Mouse (Mus musculus) CD4-positive, CD25-positive, alpha-beta regulatory T cell, adult 4 months (primary cell): ENCODE results near the gene Cadm1. TPM values are rescaled to one million over a fixed set of nuclear protein-coding genes. Genes with fewer than 3 reads are reported as not detected.

Experiments
- ATAC-seq: one replicate; pipeline ENCODE4 v1.8.0; 2017
- polyA plus RNA-seq, 2 experiments: library from polyadenylated mRNA; unstranded; fragments of 100-300 nt; shearing (Covaris generic); gene quantifications; one replicate each; pipeline ENCODE4 v1.2.1; 2017

The Cadm1 gene
- polyA plus RNA-seq, 2 experiments from 2014 or later = 0.34 to 0.50 TPM

DNA sequence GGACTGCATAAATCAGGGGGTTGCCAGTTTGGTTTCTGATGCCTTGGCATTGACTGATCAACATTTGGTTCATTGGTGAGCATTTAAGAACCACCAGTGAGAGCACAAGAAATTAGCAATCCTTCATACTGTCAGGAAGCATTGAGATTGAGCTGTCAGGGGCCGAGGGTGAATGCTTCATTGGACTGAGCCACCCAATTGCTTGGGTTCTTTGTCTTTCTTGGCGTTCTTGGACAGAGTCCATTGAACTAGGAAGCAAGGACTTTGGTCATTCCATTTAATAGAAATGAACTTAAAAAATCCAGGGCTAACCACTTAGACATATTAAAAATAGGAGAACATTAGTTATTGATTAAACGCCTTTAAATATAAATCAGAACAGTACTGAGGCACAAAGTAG lies 214.9 kb downstream of the Cadm1 start:
- no peak for ATAC-seq

DNA sequence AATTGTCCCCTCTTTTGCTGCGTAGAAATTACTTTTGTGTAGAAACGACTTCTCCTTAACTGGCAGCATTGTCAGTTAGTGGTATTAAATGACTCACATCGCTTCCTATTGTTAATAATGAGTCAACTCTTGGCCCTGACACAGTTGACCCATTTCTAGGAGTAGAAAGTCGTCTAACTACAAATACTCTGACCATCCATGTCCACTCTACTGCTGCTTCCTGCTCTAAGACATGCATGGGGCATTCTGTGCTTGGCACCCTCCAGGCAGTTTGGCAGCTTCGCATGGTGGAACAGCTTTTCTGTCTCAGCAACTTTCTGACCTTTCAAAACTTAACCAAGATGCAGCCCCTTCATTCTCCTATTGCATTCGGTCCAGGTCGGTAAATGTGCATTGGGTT lies 215.7 kb downstream of the Cadm1 start:
- ATAC-seq = no peak

DNA sequence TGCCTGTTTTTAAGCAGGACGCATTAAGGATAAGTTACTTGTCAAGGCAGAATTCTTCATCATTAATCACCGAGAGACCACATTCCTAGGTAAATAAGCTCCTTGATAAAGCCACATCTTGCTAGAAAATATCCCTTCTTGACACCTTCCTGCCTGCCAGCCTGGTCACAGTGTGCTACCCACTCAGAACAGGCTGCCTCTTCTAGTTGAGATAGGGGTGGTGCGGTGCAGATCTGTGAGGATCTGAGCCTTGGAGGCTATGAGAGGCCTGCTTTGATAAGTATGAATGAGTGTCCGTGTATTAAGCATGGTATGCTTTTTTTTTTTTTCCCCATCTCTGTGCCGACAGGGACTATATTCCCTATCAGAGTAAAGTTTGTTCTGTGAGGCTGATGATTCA lies 219.2 kb downstream of the Cadm1 start:
- ATAC-seq = no peak

DNA sequence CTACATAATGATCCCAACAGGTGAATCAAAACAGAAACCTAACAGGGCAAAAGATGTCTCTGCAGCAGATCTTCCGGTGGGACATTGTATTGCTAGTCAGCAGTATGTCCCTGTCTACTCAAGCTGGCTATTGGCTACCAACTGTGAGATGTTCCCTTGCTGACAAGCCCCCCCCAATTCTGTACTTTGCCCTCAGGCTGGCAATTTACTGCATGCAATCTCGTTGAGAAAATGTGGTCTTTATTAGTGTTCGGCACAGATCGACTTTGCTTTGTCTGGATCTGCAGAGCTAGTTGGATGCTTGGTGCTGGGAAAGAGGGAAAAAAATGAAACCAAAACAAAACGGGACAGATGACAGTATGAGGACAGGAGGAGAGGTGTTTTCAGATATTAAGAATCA lies 222.5 kb downstream of the Cadm1 start:
- no peak for ATAC-seq

DNA sequence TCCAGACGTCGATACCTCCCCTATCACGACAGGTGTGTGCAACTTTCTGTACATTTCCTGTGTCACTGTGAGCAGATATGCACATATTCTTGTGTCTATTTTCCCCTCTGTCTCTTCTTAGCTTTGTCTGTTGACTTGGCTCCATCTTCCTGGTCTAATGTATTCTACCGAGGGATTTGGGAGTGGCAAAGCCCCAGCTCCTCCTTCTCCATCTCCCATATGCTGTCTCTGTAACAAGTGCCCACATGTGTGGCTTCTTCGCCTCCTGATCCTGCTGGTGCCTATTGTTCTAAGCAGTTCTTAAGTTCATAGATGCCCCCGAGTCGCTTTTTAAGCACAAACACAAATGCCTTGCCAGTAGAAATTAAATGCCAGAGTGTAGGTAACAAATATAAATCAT lies 223.2 kb downstream of the Cadm1 start:
- ATAC-seq = no peak

DNA sequence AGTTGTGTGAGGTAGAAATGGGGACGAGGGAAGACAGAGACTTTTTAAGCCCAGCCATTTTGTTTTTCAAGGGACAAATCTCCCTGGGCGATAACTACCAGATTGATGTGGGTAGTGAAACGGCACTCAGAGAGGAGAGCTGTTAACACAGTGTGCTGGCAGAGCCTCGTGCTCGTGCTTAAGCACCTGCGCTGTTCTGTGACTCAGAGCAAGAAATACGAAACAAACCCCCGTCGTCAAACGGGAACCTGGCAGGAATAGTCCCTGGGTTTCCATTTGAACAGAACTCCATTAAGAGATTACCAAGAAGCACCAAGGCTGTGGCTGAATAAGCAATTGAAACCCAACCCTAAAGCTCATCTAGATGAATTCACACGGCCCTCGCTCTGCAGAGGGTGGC lies 225.1 kb downstream of the Cadm1 start:
- no peak for ATAC-seq

DNA sequence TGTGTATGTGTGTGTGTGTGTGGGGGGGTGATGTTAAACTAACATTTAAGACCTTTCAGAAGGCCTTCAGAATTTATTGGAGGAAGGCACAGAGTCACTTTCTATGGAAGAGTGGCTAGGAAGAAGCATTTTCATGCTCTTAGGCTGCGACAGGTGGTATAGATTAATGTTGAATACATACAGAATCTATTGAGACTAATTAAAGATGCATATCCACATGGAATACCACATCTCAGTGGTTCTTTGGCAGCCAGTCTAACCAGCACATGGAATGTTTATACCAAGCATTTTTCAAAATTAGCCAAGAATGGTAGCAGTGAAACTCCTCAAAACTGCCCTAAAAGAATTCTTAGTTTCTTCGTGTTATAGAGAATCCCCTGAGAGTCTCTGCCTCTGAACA lies 227.8 kb downstream of the Cadm1 start:
- ATAC-seq = no peak

DNA sequence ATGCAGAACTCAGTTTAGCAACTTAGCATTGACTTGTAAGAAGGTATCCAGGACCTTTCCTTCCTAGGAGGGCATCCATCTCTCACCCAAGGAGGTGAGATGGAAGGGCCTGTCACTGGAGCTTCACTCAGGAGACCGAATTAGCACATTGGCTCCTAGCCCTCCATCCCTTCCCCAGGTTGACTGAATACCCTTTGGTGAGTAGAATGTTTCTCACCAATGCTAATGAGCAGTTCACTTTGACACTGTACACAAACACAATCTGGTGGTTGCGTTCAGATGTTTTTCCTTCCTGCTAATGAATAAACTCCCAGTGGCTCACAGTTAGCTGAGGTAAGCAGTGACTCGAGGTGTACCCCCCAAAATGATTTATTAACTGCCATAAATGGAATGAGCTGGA lies 228.3 kb downstream of the Cadm1 start:
- ATAC-seq = no peak

DNA sequence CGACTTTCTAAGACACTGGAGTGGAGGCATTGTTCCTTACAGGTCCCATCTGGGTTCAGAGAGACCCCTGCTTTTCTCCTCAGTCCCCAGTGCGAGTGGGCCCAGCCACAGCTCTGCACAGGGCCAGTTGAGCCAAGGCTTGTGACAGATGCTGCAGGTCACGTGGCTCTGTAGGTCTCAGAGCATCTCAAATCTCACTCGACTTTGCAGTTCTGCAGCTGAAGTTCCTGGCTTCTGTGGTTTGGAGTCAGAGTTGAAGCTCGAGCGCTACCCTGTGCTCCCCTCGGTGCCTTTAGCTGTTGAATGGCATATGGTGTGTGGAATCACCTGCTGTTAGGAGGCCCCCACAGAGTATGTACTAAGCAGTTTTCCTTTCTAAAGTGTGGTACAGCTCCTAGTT lies 229.8 kb downstream of the Cadm1 start:
- no peak for ATAC-seq

DNA sequence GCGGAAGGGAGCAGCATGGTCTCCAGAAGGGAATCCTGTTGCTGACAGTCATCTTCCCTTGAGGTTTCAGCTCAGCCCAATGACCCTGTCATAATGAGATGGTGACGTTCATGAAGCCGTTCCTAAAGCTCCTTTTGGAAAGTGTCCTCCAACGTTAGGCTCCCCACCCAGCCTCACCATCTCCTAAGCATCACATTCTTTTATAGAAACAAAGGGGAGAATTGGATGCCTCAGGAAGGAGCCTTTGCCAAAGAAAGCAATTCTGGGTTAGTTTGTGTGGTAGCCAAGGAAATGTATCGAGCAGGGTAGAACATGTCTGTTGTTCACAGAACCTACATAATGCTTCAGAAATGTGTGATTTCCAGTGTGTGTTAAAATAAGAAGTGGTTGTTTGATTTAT lies 231.6 kb downstream of the Cadm1 start:
- no peak for ATAC-seq

DNA sequence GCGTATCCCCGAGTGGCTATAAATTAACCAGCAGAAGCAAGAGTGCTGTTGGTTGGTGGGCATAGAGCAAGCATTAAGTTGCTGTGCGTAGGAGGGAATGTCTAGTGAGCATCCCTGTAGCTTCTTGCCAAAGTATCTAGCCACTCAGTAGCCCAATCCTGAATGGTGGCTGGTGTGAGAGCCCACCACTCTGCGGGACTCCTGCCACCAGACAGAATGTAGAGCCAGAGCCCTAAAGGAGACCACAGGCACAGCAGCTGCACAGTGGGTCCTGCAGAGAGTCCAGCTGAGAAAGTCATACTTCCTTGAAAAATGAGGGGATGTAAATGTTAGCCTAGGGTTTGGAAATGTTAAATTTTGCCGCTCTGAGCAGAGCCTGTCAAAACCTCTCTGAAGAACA lies 232.9 kb downstream of the Cadm1 start:
- ATAC-seq = no peak

DNA sequence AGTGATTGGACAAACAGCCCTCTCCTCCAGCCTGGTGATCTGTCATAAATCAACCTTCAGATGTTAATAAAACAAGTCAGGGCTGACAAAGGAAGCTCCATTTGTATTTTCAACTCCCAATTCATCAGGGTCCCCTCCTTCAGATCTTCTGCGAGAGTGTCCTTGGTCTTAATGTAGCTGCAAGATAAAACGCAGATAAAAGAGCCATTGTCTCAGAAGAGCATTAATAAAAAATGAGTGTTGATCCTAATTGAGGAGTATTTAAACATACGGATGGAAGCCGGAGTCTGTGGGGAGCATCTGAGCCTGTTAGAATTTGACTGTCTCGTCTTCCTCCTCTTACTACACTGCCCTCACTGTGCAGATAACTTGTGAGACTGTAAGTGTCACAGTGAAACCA lies 234.9 kb downstream of the Cadm1 start:
- no peak for ATAC-seq

DNA sequence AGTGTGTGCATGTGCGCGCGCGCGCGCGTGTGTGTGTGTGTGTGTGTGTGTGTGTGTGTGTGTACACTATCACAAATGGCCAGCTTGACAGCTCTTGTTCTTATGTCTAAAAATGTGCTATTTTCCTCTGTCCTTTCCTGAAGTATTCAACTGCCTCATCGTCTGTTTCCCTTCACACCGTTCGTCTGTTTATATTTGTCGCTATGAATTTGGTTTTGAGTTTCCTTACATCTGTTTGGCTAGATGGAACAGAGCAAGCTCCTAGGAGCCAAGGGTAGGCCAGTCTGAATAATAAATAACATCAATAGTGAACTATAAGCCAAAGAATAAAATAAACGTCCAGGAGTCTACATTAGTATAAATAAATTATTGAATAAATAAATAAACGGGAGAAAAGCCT lies 235.3 kb downstream of the Cadm1 start:
- no peak for ATAC-seq

DNA sequence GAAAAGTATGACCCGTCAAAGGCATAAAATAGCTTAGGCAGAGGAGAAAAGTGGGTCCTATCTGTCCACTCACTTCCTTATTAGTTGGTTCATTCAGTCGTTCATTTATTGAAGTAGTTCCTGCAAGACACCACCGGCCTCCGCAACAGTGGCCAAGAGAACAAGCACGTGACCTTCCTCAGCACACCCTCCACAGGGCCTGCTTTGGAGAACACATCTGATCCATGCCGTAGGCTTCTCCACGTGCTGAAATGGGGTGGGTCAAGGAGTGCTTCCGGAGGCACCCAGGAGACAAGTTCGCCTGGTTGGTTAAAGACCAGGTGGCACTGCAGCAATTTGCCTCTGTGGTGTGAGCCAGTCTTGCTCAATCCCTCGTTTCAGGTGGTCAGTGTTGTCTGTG lies 236.4 kb downstream of the Cadm1 start:
- no peak for ATAC-seq

DNA sequence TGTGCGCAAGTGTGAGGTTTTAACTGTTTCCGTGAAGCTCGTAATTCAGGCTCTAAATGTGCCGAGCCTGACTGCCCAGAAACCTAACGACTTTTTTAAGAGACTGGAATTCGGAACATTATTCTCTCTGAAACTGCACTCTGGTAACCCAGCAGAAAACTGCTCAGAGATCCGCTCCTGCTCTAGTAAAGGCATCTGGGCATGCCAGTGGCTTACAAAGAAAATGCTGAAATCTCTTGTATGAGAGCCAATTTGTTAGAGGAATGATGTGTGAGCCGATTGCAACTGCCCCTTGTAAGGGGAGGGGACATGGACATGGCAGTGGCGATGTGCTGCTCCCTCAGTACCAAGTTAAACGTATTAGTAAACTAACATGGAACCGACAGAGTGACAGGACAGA lies 240.9 kb downstream of the Cadm1 start:
- no peak for ATAC-seq

DNA sequence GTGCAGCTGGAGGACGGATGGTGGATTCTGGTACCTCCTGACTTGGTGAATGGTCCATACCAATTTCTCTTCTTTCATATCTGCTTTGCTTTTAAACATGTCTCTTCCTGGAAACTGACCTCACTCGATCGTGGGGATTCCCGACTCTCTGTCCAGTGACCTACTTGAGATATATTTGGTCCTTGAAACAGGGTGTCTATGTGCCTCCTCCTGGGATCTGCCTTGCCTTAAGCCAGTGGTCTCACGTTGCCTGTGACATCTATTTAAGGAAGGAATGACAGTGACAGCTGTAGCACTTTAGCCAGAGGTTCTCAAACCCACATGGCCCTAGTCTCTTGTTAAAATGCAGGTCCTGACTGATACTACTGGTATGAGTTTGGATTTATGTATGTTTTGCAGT lies 242.0 kb downstream of the Cadm1 start:
- ATAC-seq = no peak

DNA sequence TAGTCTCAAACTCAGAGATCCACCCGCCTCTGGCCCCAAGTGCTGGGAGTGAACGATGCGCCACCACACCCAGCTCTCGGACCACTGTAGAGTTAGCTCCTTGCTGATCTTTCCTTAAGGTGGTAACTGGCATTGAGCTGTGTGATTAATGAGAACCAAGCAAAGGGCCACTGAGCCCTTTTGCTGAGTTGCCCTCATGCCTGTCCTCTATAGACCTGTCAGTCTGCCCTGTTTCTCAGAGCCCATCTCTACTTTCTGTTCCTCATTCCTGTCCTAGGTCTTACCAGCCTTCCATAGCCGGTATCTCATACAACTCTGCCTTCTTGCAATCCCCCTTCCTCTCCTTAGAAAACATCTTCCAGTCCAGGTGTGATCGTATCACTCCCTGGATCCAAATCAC lies 242.8 kb downstream of the Cadm1 start:
- ATAC-seq = no peak

DNA sequence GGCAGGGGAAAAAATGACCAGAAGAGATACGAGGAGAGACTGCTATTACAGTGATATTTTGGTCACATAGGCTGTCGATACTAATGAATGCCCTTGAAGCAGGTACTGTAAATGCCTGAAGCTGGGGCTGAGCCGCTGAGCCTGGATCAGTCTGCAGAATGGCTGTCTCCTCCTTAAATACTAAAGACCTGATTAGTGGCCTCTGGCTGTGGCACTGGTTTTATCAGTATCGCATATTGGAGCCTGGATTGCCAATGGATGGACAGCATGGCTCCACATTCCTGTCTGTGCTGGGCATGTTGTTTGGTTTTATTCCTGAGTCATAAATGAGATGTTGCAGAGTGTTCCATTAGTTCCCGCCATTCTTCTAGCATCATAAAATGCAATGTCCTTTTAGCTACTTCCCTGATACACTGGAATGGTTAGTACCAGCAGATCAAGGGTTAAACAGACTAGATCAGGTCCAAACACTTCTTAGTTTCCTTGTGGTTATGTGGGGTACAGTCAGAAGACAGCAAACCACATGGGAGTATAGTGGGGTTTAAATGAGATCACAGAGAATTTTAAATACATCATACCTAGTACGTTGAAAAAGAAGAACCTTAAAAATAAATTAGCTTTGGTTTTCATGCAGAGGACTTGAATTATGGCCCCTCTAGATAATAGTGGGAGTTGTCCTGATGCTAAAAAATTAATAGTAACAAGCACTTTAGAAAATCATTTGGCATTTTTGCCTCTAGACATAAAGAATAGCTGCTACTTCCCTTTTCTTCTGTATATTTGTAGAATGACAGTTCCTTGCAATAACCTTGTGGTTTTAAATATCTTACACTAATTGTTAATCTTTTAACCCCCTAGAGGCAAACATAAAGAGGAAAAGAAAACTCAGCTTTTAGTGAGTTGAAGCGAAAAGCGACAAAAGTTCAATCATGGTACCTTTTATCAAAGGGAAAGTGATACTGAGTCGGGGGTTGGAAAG lies 247.3 kb downstream of the Cadm1 start:
- ATAC-seq = no peak

DNA sequence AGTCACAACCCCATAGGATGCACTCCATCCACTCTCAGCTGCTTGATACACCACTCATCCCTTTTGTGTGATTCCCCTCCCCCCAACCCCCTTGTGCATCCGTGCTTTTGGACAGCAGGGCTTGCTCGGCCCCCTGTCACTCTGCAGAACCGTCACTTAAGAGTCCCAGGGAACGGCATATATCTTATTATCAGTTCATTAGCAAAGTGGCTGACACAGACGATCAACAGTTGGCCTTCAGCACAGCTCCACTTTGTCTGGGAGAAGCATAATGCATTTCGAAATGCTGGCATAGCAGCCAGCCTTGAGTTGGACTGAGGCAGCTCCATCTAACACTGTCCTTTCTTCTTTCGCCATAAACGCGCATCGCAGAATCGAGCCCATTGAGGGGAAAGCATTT lies 248.5 kb downstream of the Cadm1 start:
- no peak for ATAC-seq

DNA sequence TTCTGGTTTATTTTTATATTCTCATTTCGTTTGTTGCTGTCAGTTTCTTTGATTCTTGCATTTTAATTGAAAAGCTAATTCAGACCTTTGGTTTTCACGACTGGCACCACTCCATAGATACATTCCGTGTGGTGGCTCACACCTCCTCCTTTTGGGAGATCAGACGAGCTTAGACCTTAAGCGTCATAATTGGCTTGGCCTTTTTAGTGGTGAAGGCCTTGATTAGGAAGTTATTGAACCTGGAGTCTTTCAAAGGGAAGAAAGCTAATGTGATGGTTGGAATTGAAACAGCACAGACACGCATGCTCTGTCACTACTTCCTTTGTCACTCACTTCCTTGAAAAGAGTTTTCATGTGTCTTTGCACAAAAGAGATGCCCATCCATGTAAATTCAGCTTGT lies 249.3 kb downstream of the Cadm1 start:
- ATAC-seq = no peak

DNA sequence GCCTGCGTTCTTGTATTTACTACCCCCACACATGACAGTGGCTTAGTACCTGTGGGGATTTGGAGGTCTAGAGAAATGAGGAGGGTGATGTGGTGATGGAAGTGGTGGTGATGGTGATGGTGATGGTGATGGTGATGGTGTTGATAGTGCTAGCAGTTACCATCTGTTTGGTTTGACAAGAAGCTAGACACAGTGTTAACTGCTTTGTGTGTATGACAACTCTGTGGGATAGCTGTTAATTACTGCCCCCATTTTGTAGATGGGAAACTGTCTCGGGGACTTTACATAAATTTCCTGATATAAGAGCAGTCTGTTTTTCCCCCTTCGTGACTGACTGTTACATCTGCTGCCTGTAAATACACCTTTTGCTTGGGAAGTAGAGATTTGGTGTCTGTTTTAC lies 256.7 kb downstream of the Cadm1 start:
- ATAC-seq = no peak

DNA sequence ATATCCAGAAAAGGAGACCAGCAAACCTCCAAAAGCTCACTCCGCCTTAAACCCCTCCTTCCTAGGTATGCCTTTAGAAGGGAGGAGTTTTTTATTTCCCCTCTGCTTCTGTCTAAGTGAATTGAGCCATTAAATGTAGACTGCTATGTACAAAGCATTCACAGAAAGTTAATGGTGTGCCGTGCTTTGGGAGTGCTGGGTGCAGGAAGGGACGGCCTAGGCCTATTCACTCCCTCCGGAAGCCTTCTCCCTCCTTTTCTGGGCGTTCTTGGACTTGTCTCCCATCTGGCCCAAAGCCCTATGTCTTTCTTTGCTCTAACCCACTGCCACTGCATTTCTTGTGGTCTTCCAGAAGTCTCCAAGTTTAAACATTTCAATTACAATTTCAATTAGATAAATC lies 268.5 kb downstream of the Cadm1 start:
- no peak for ATAC-seq

DNA sequence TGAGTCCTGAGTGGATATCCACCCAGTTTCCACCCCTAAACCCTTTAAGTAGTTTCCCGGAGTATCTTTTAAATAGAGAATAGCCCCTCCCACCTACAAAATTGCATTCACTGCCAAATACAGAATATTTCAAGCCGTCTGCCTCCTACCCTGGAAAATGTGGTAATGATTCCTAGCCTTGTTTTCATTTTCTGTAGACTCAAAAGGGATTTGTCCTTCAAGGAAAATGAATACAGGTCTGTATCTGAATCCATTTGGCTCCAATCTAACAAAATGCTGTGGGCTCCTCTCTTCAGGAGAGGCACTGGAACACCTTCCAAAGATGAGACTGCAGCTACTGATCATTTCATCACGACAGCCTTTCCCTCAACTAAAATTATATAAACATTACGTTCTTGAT lies 271.3 kb downstream of the Cadm1 start:
- ATAC-seq = no peak

DNA sequence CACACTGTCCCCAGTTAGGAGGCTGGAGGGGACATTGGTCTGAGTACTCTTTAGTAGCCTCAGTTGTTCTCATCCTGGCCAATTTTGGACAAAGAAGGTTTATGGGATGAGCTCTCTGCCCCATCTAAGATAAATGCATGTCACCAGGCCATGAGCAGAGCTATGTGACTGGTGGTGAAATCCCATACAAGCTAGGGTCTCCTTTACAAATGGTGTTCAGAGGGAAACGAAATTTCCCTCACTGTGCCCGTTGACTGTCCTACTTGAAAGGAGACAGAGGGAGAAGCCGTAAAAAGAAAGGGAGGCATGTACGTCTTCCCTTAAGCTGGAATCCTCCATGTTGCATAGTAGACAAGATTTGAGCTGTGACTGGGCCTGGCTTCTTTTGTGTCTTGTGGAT lies 272.6 kb downstream of the Cadm1 start:
- ATAC-seq = no peak

DNA sequence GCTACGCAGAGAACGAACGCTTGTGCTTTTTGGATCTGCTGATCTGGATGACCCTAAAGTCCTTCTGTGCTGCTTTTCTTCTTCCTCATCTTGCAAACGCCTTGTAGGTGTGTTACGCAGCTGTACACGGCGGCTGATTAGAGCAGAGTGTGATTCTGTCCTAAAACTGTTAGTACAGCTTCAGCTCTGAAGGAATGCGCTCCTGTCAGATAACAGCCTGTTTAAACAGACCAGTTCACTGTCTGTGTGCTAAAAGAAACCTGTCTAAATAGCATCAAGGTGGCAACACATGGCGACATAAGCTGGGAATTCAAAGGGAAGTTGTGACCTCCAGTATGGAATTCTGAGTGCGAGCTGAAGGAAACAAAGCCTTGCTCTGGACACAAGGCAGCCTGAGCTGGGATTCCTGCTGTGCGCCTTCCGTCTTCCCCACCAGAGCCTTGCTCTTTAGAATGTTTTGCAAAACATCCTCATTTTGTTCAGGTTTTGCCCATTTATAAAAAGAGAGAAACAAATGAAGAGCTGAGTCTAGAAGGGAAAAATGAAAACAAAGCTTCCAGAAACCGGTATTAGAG lies 273.6 kb downstream of the Cadm1 start:
- ATAC-seq = no peak
